Mouse (Mus musculus): ENCODE results near the gene Traf3ip2. TPM values are rescaled to one million over a fixed set of nuclear protein-coding genes. Genes with fewer than 3 reads are reported as not detected.

Gene Traf3ip2
- polyA plus RNA-seq, 1 experiment from 2014 or later, result 5.0 TPM

- Histone ChIP-seq H3K9ac (replicated peaks) (no peak overlapping the region), H3K27me3 (no peaks in the 10 kb centered on the region), H3K9me3 (no peaks in the 10 kb centered on the region), H3K27ac (replicated peaks) (no peak overlapping the region), H3K36me3 (peaks cover 4% of the 10 kb centered on the region; the same call in 1 of the 2 replicates), H3K4me3 (no peak overlapping the region), H3K4me1 (peaks cover 9% of the 10 kb centered on the region), H3K4me2 (replicated peaks) (no peak overlapping the region)
- ATAC-seq (replicated peaks), result peak; percentile 53; the same call in 1 of the 2 replicates
- WGBS, result 24% methylated on average over 4 of the region's 4 CpGs
Observed at GRCm38 (mm10) chr10:39640817-39641226, 28.1 kb downstream of the Traf3ip2 start.

DNA sequence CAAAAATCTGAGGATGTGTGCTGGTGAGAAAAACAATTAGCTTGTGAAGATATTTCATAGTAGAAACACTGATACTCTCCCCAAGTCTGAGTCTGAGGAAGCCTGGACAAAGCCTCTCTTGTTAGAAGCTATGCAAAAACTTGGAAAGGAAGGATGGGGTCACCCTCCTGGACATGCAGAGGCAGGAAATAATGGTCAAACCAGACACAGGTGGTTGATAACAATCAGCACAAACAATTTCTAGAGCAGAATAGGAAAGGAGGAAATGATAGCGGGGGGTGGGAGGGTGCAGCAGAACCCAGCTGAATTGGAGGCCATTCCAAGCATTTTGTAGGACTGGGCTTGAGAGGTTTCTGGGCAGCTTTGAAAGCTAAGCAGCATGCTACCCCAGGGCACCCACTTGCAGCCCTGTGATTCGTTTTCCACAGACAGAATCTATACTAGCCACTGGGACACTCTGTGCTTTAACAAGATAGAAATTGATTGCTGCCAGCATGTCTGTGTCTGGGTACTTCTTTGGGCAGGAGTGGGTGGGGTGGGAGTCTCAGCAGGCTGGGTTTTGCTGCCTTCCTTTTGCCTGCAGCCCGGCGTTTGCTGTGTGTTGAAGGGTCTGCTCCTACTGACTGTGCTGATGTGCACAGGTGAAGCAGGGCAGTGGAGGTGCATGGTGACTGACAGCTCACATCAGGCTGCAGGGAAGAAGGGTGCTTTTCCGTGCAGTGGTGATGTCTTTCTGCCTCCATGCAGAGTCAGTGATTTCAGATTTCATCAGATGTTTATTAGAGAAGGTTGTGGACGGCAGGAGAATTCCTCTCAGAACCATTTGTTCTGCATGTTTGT lies 33.3 kb downstream of the Traf3ip2 start:
- Histone ChIP-seq H3K9ac (replicated peaks) (no peak overlapping the region), H3K4me2 (replicated peaks) (no peak overlapping the region)
- 60% methylated on average over 6 of the region's 6 CpGs for WGBS

DNA sequence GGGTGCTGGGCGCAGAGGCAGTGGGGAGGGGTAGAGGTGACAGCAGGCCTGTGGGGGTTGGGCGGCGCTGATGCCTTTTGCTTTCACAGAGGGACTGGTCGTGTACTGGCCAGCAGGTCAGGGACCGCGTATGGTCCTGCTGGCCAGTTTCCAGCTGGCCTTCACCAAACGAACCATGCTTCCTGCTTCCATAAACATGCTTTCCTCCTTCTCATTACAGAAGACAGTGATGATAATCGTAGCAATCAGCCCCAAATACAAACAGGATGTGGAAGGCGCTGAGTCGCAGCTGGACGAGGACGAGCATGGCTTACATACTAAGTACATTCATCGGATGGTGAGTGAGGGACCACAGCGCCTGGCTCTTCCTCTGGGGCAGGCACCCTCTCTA lies 33.9 kb downstream of the Traf3ip2 start:
- no peak overlapping the region for H3K4me3 ChIP-seq
- 0 out of 2 replicates have a peak, but pooled peaks cover 9% of the 10 kb centered on the region for H3K36me3 ChIP-seq
- peaks cover 17% of the 10 kb centered on the region for H3K4me1 ChIP-seq
- H3K4me2 ChIP-seq (replicated peaks), result no peak overlapping the region
- no peaks in the 10 kb centered on the region for H3K9me3 ChIP-seq
- ATAC-seq (replicated peaks), result peak; percentile 47
- WGBS, result 55% methylated on average over 14 of the region's 14 CpGs
- H3K27ac ChIP-seq (replicated peaks), result peak overlapping the region; percentile 73
- H3K27me3 ChIP-seq, result no peaks in the 10 kb centered on the region
- no peak overlapping the region for H3K9ac ChIP-seq (replicated peaks)

More for the DNA sequence above, 33.3 kb downstream of the Traf3ip2 start:
- H3K4me3 ChIP-seq, result no peak overlapping the region
- ATAC-seq (replicated peaks), result peak; percentile 55
- H3K36me3 ChIP-seq, result 0 out of 2 replicates have a peak, but pooled peaks cover 3% of the 10 kb centered on the region
- H3K27ac ChIP-seq (replicated peaks), result peak overlapping the region; percentile 73
- no peaks in the 10 kb centered on the region for H3K27me3 ChIP-seq
- peaks cover 20% of the 10 kb centered on the region for H3K4me1 ChIP-seq
- no peaks in the 10 kb centered on the region for H3K9me3 ChIP-seq

DNA sequence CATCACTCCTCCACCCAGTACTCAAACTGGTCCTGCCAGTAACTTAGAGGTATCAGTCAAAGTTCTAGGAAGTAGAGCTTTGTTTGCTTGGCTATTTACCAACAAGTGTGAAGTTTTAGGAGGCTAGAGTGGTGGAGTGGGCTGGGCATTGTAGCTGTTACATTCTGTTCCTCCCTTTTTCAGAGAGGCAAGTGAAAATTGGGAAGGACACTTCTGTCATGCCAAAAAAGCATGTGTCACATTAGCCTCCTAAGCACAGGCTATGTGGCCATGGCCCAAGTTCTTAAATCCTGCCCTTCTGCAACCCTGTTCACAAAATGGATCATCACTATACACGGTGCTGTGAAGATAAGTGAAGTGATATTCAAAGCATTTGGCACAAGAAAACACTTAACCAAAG lies 34.4 kb downstream of the Traf3ip2 start:
- no peaks in the 10 kb centered on the region for H3K9me3 ChIP-seq
- no peak overlapping the region for H3K4me2 ChIP-seq (replicated peaks)
- H3K4me1 ChIP-seq, result peaks cover 17% of the 10 kb centered on the region
- no peak overlapping the region for H3K4me3 ChIP-seq
- peak overlapping the region; percentile 73 for H3K27ac ChIP-seq (replicated peaks)
- no peak overlapping the region for H3K9ac ChIP-seq (replicated peaks)
- WGBS, result 76% methylated on average over 1 of the region's 1 CpGs
- no peaks in the 10 kb centered on the region for H3K27me3 ChIP-seq
- ATAC-seq (replicated peaks), result no peak
- 0 out of 2 replicates have a peak, but pooled peaks cover 12% of the 10 kb centered on the region for H3K36me3 ChIP-seq

- Histone ChIP-seq H3K4me2 (replicated peaks) (no peak overlapping the region), H3K4me1 (peaks cover 18% of the 10 kb centered on the region), H3K9me3 (no peaks in the 10 kb centered on the region), H3K27ac (replicated peaks) (no peak overlapping the region), H3K9ac (replicated peaks) (no peak overlapping the region), H3K27me3 (no peaks in the 10 kb centered on the region), H3K4me3 (no peak overlapping the region), H3K36me3 (0 out of 2 replicates have a peak, but pooled peaks cover 12% of the 10 kb centered on the region)
- 93% methylated on average over 3 of the region's 3 CpGs for WGBS
- ATAC-seq (replicated peaks), result no peak
Observed at GRCm38 (mm10) chr10:39648278-39648677, 35.5 kb downstream of the Traf3ip2 start.

- H3K27me3 ChIP-seq, result no peaks in the 10 kb centered on the region
- WGBS, result over 99% methylated on average over 3 of the region's 3 CpGs
- H3K4me1 ChIP-seq, result peaks cover 29% of the 10 kb centered on the region
- H3K4me2 ChIP-seq (replicated peaks), result no peak overlapping the region
- H3K27ac ChIP-seq (replicated peaks), result no peak overlapping the region
- H3K9ac ChIP-seq (replicated peaks), result no peak overlapping the region
- no peak overlapping the region for H3K4me3 ChIP-seq
- H3K36me3 ChIP-seq, result 0 out of 2 replicates have a peak, but pooled peaks cover 14% of the 10 kb centered on the region
- H3K9me3 ChIP-seq, result no peaks in the 10 kb centered on the region
- ATAC-seq (replicated peaks), result no peak
Observed at GRCm38 (mm10) chr10:39649550-39649949, 36.8 kb downstream of the Traf3ip2 start.

DNA sequence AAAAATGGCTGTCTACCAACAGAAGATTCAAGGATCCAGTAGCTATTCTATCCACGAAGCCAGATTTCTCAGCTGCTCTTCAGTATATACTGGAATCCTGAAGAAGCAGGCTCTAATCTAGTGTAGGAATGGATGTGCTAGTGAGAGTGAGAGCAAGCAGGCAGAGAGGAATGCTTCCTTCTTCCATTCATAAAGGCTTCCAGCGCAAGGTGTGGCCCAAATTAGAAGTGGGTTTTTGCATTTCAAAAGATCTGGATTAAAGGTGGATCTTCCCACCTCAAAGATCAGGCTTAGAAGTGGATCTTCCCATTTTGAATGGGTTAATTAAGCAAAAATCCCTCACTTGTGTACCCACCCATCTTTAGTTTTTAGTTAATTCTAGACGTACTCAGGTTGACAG lies 37.6 kb downstream of the Traf3ip2 start:
- H3K4me1 ChIP-seq, result peaks cover 29% of the 10 kb centered on the region
- H3K27ac ChIP-seq (replicated peaks), result no peak overlapping the region
- no peak overlapping the region for H3K4me3 ChIP-seq
- no peak overlapping the region for H3K9ac ChIP-seq (replicated peaks)
- H3K36me3 ChIP-seq, result 0 out of 2 replicates have a peak, but pooled peaks cover 14% of the 10 kb centered on the region
- no peak overlapping the region for H3K4me2 ChIP-seq (replicated peaks)
- WGBS, result 87% methylated on average over 3 of the region's 3 CpGs
- no peaks in the 10 kb centered on the region for H3K9me3 ChIP-seq
- no peaks in the 10 kb centered on the region for H3K27me3 ChIP-seq
- no peak for ATAC-seq (replicated peaks)

DNA sequence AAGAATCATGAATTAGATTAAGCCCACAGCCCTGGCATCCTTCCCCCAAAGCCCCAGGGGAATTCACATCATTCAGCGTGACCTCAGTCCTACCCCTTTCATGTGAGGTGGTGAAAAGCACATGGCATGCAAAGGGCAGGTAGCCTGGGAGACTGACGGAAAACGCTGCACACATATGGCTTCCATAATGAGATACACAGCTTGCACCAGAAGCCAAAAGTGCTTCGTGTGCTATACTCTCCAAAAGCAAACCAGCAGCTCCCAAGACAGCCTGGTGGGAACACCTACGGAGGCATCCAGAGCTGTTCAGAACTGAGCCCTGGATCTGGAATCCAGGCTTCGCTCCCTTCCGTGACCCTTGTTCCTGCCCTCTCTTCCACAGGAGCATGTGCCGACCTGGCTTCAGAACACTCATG lies 41.3 kb downstream of the Traf3ip2 start:
- ATAC-seq (replicated peaks), result peak; percentile 44; the same call in 1 of the 2 replicates
- Histone ChIP-seq H3K9ac (replicated peaks) (no peak overlapping the region), H3K4me2 (replicated peaks) (no peak overlapping the region), H3K27ac (replicated peaks) (peak overlapping the region; percentile 50; the same call in 1 of the 2 replicates), H3K27me3 (no peaks in the 10 kb centered on the region), H3K4me1 (peaks cover 21% of the 10 kb centered on the region), H3K9me3 (no peaks in the 10 kb centered on the region), H3K4me3 (no peak overlapping the region), H3K36me3 (0 out of 2 replicates have a peak, but pooled peaks cover 14% of the 10 kb centered on the region)
- whole genome bisulfite sequencing, result 62% methylated on average over 8 of the region's 8 CpGs

DNA sequence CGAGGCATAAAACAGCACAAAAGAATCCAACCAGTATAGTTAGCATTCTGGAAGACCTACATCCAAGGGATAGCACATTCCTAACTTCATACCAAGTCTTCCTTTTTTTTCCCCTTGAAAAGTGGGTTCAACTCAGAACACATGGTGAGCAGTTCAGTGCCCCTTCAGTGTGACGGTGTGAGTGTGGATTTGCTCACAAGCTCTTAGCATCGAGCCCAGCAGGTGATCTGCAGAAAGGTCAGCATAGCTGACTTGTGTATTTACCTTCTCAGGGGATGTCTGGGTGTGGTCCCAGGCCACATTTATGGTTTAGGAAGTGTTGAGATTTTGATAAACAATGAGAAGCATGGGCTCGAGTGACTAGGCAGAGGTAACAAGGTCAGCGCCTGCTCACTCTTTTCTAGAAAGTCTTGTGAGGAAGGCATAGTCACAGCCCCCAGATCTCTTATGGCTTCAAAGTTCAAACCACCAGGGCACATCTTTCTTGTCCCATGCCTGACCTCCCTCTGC lies 46.2 kb downstream of the Traf3ip2 start:
- Histone ChIP-seq H3K27ac (replicated peaks) (peak overlapping the region; percentile 93), H3K4me1 (peaks cover 36% of the 10 kb centered on the region), H3K4me2 (replicated peaks) (0 out of 2 replicates have a peak overlapping the region, but pooled peaks have one; percentile 10), H3K36me3 (no peaks in the 10 kb centered on the region), H3K4me3 (no peak overlapping the region), H3K27me3 (no peaks in the 10 kb centered on the region), H3K9me3 (no peaks in the 10 kb centered on the region), H3K9ac (replicated peaks) (peak overlapping the region; percentile 2; the same call in 1 of the 2 replicates)
- no peak for ATAC-seq (replicated peaks)
- WGBS, result 37% methylated on average over 5 of the region's 5 CpGs

DNA sequence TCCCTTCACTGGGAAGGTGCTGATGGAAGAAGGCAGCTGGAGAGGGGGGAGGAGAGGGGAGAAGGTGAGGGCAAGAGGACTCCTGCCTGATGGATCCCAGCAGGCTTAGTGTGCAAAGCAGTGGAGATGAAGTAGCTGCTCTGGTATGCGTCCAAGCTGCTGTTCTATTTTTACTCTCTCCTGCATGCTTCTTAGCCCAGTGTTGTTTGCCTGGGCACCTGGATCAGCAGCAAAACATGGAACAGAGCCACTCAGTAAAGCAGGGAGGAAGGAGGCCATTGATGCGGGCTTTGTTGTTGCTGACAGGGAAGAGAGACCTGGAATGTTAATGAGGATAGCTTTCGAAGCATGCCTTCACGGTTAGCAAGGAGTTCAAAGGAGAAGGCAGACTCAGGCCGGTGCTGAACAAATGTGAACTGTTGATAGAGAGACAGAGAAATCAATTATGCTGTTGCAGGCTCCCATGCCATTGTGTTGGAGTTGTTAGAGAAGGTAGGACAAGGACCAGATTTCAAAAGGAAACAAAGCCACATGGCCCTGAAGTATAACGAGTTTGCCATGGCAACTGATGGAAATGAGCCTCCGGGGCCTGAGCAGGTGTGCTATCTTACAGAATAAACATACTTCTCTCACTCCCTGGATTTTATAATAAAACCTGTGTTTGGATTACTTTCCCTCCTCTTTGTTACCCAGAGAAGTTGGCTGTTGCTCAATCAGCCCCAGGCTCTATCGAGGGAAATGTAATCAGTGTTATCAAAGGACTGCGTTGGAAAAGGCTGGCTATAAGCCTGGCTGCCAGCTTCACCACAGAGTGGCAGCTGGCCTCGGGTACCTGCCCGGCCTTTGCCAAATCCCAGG lies 46.9 kb downstream of the Traf3ip2 start:
- Histone ChIP-seq H3K36me3 (no peaks in the 10 kb centered on the region), H3K4me3 (no peak overlapping the region), H3K9ac (replicated peaks) (peak overlapping the region; percentile 2; the same call in 1 of the 2 replicates), H3K4me1 (peaks cover 31% of the 10 kb centered on the region), H3K9me3 (no peaks in the 10 kb centered on the region), H3K27ac (replicated peaks) (peak overlapping the region; percentile 93), H3K27me3 (no peaks in the 10 kb centered on the region), H3K4me2 (replicated peaks) (peak overlapping the region; percentile 10; the same call in 1 of the 2 replicates)
- under 1% methylated on average over 11 of the region's 11 CpGs for WGBS
- peak; percentile 87 for ATAC-seq (replicated peaks)

- H3K9ac ChIP-seq (replicated peaks), result no peak overlapping the region
- no peaks in the 10 kb centered on the region for H3K36me3 ChIP-seq
- H3K4me2 ChIP-seq (replicated peaks), result no peak overlapping the region
- 31% methylated on average over 3 of the region's 3 CpGs for WGBS
- peak overlapping the region; percentile 93 for H3K27ac ChIP-seq (replicated peaks)
- no peak overlapping the region for H3K4me3 ChIP-seq
- no peaks in the 10 kb centered on the region for H3K27me3 ChIP-seq
- peaks cover 36% of the 10 kb centered on the region for H3K4me1 ChIP-seq
- no peaks in the 10 kb centered on the region for H3K9me3 ChIP-seq
- ATAC-seq (replicated peaks), result no peak
Observed at GRCm38 (mm10) chr10:39660269-39660655, 47.5 kb downstream of the Traf3ip2 start.
